Mouse (Mus musculus): ENCODE measurements around the gene Olfml2a. TPM values are rescaled to one million over a fixed set of nuclear protein-coding genes. Genes with fewer than 3 reads are reported as not detected.

Gene Olfml2a
- polyA plus RNA-seq, 1 experiment from 2014 or later, result 2.2 TPM

DNA sequence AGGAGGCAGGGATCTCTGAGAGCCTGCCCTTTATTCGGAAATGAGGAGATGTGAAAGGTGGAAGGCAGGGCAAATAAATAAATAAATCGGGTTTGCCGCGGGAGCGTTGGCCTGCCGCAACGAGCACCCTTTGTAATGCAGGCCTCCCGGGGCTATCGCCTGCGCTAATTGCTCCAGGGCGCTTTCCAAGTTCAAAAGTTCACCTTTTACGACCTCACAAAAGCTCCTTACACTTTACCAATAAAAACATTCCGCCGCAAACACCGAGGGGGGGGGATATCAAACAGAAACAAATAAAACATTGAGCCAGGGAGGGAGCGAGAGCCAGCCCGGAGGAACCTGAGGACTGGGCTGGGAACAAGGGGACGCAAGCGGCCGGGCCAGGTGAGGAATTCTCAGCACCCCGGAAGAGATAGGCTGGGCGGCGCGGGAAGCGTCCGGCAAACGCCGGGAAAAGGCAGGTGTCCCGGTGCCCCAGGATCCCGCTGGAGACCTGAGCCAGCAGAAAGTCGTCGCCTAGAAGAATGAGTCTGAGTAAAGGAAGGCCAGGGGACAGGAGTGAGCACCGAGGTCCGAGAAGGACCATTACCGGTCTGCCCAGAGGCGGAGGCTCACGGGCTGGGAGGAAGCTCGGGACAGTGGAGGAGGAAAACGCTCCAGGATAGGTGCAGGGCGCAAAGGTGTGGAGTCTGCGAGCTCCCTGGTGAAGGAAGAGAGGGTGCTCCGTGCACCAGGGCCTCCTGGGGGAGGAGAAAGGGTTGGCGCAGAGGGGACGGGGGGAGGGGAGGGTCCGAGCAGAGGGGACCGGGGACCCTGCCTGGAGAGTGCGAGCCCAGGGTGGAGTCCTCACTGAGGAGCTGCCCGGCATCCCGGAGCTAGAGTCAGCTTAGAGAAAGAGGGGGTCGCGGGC is 6.4 kb upstream of the Olfml2a start:
- Histone ChIP-seq H3K36me3 (no peaks in the 10 kb centered on the region), H3K4me3 (replicated peaks) (peak overlapping the region; percentile 72), H3K9ac (replicated peaks) (peak overlapping the region; percentile 73), H3K4me2 (replicated peaks) (peak overlapping the region; percentile 99), H3K27ac (no peak overlapping the region), H3K9me3 (no peaks in the 10 kb centered on the region), H3K27me3 (peaks cover 24% of the 10 kb centered on the region), H3K4me1 (replicated peaks) (peaks cover 17% of the 10 kb centered on the region)
- peak; percentile 82 for ATAC-seq
- WGBS, result under 1% methylated on average over 51 of the region's 51 CpGs

DNA sequence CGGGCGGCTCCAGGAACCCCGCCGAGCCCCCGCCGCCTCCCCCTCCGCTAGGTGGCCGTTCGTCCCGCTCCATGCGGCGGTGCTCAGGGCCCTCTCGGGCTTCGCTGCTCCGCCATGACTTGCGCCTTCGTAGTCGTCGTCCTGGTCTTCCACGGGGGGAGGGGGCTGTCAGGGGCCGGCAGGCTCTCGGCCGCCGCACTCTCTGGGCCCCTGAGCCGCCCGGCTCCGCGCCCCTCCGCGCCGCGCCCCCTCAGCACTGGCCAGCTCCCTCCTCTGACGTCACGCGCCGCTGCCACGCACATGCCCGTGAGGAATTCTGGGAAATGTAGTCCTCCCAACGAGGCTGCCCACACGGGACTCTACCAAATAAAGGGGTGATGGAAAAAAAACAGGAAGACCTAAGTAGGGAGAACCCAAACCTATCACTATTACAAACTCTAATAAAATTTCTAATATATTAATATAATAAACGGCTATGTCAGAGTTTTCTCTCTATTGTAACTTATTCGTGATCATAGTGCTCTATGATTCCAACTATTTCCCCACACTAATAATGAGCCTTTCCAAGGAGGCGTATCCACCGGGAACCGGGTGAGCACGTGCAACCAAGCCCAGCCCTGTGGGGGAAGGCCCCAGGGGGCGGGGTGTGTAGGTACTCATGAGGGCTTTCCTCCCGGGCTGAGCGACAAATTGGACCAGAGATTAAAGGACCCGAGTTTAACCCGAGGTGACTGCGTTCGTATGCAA is 5.5 kb upstream of the Olfml2a start:
- H3K4me1 ChIP-seq (replicated peaks), result peaks cover 18% of the 10 kb centered on the region
- under 1% methylated on average over 41 of the region's 53 CpGs for WGBS

DNA sequence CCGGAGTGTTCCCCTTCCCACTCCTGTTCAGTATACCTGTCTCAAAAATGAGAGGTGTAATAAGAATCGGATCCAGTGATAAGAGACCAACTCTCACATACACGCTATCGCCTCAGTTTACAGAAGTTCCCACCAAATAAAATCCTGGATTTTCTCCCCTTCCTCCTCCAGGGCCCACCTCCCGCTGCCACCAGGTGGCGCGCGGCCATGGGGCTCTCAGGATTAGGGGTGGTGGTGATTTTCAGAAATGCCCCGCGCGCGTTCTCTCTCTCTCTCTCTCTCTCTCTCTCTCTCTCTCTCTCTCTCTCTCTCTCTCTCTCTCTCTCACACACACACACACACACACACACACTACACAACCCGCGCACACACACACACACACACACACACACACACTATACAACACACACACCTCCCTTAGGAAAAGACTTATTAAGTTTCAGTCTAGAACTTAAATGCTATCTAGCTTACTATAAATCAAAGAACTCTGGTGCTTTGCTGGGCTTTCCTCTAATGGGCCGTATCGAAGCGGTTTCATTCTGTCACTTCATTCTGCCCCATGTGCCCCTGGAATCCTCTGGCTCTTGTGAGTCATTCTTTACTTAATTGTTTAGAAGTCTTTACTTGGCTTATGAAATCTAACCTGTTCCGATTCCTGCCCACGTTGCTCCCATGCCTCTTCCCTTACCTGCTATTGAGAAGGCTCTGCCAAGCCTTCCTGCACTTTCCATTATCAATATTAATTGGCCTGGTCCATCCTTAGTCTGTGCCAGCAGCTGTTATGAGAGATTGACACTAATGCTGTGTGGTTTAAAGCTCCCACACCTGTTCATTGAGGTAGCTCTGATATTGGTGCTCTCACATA is 4.4 kb upstream of the Olfml2a start, which contains the start of gene Nr6a1:
Nr6a1 (minus strand) TSS at position 574 of the 865 bp plus-strand sequence.
- no peaks in the 10 kb centered on the region for H3K9me3 ChIP-seq
- H3K27me3 ChIP-seq, result peaks cover 35% of the 10 kb centered on the region
- no peak within 1 kb of the TSS for H3K9ac ChIP-seq (replicated peaks)
- H3K36me3 ChIP-seq, result no peaks in the 10 kb centered on the region
- peaks cover 28% of the 10 kb centered on the region for H3K4me1 ChIP-seq (replicated peaks)
- 11% methylated on average over 15 of the region's 19 CpGs for WGBS
- H3K4me2 ChIP-seq (replicated peaks), result peak within 1 kb of the TSS; percentile 99
- H3K27ac ChIP-seq, result no peak within 1 kb of the TSS
- peak; percentile 41 for ATAC-seq
- H3K4me3 ChIP-seq (replicated peaks), result peak within 1 kb of the TSS; percentile 72

More for the DNA sequence above, 5.5 kb upstream of the Olfml2a start:
- peaks cover 31% of the 10 kb centered on the region for H3K27me3 ChIP-seq
- H3K4me3 ChIP-seq (replicated peaks), result peak overlapping the region; percentile 72
- H3K4me2 ChIP-seq (replicated peaks), result peak overlapping the region; percentile 99
- peak; percentile 94 for ATAC-seq
- H3K9ac ChIP-seq (replicated peaks), result peak overlapping the region; percentile 73
- H3K36me3 ChIP-seq, result no peaks in the 10 kb centered on the region
- H3K9me3 ChIP-seq, result no peaks in the 10 kb centered on the region
- no peak overlapping the region for H3K27ac ChIP-seq

DNA sequence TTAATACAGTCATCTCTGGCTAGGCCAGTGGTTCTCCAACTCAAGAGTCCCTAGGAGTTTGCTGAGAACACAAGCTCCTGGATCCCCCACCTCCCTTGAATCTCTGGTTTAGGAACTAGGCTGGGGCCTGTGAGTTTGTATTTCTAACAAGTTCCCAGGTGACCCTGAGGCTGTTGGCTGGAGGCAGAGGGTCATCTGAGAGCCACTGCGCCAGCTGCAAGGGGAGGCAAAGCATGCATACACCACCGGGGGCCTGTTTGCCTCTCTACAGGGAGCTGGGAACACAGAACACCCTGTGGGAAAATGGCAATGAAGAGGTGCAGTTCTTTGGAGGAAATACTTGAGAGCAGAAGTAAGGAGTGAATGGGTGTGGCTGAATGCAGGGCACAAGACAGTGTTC is 1.5 kb upstream of the Olfml2a start:
- Histone ChIP-seq H3K9me3 (no peaks in the 10 kb centered on the region), H3K36me3 (no peaks in the 10 kb centered on the region), H3K4me2 (replicated peaks) (no peak overlapping the region), H3K27ac (no peak overlapping the region), H3K9ac (replicated peaks) (no peak overlapping the region), H3K4me3 (replicated peaks) (no peak overlapping the region), H3K4me1 (replicated peaks) (peaks cover 32% of the 10 kb centered on the region), H3K27me3 (peaks cover 21% of the 10 kb centered on the region)
- 71% methylated on average over 2 of the region's 2 CpGs for WGBS
- ATAC-seq, result no peak

DNA sequence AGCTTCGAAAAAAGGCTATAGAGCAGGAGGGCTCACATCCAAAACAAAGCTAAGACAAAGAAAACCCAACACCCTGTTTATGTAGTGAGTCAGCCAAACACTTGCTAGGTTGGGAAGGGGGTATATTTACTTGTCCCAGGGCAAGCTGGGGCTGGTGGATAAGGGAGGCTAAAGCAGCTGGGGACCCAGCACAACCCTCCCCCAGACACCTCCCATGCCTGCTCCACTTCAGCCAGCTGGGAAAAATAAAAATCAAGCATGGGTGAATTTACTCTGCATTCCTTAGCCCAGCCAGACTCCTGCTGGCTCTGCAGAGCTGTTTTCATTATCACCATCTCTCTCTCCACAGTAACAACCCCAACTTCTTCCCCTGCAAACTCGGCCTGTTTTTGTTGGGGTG is 2.2 kb downstream of the Olfml2a start:
- Histone ChIP-seq H3K4me1 (replicated peaks) (peaks cover 25% of the 10 kb centered on the region), H3K4me3 (replicated peaks) (no peak overlapping the region), H3K27me3 (peaks cover 21% of the 10 kb centered on the region), H3K4me2 (replicated peaks) (no peak overlapping the region), H3K36me3 (no peaks in the 10 kb centered on the region), H3K27ac (no peak overlapping the region), H3K9ac (replicated peaks) (no peak overlapping the region), H3K9me3 (no peaks in the 10 kb centered on the region)
- WGBS, result 22% methylated on average over 2 of the region's 2 CpGs
- no peak for ATAC-seq

DNA sequence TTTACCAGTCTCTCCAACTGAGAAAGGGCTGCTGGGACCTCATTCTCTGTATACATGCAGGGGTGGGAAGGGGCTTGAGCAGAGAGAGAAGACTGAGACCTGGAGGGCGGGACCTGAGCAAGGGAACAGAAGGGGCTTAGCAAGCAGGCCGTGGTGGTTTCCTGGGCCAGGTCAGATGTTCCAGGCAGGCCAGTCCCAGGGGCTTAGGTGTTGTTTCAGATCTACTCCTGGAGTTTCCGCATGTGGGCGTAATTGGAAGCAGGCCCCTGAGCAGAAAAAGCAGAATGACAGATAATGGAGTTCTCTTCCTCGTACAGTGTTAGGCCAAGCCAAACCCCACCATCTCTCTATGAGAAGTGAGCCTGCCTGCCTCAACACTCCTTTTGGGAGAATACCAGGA is 3.2 kb downstream of the Olfml2a start:
- no peak overlapping the region for H3K4me2 ChIP-seq (replicated peaks)
- H3K27me3 ChIP-seq, result peaks cover 17% of the 10 kb centered on the region
- ATAC-seq, result no peak
- no peaks in the 10 kb centered on the region for H3K36me3 ChIP-seq
- H3K9me3 ChIP-seq, result no peaks in the 10 kb centered on the region
- H3K9ac ChIP-seq (replicated peaks), result no peak overlapping the region
- no peak overlapping the region for H3K27ac ChIP-seq
- H3K4me1 ChIP-seq (replicated peaks), result peaks cover 25% of the 10 kb centered on the region
- H3K4me3 ChIP-seq (replicated peaks), result no peak overlapping the region
- 47% methylated on average over 5 of the region's 5 CpGs for WGBS

DNA sequence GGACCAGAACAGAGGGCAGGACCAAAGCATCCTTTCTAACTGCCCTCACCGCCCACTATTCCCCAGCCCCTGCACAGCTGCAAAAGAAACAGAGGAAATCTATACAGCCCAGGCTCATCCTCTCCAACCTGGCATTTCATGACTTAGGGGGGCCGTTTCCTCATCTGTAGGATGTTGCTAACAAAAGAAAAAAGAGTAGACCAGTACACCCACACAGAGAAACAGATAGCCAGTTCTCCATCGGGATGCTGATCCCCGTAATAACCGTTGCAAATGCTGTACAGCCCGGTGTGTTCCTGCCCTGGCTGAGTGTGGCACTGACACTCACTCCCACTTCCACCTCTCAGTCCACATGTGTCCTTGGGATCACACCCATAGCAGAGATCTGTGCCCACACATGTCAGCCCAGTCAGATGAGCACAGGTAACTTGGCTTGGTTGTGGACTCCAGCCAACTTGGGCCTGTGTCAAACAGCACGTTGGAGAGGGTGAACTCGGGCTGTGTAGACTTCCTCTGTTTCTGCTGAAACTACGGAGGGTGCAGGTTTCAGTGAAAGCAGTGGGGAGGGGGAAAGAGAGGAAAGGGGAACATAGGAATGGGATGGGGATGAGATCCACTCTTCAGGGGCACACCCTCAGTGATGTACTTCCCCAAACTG is 5.1 kb downstream of the Olfml2a start:
- Histone ChIP-seq H3K4me1 (replicated peaks) (peaks cover 19% of the 10 kb centered on the region), H3K27me3 (peaks cover 5% of the 10 kb centered on the region; the same call in 1 of the 2 replicates), H3K4me2 (replicated peaks) (no peak overlapping the region), H3K9me3 (no peaks in the 10 kb centered on the region), H3K27ac (no peak overlapping the region), H3K4me3 (replicated peaks) (no peak overlapping the region), H3K9ac (replicated peaks) (no peak overlapping the region), H3K36me3 (no peaks in the 10 kb centered on the region)
- WGBS, result 74% methylated on average over 9 of the region's 9 CpGs
- no peak for ATAC-seq

DNA sequence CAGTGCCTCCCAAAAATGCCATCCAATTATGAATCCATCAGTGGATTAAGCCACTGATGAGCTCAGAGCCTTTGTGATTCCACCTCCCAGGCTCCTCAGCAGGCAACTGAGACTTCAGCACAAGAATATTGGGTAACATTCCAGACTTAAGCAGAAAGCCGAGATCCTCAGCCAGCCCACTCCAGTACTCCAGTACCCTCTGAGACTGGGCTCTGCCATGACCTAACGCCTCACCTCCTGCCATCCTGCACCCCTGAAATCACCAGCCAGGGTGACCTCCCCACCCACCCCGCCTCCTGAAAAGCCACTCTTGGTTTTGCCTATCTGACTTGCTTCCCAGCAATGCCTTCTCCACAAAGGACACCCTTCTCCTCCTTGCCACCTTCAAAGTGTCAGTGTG is 5.6 kb downstream of the Olfml2a start:
- no peak overlapping the region for H3K27ac ChIP-seq
- H3K9me3 ChIP-seq, result no peaks in the 10 kb centered on the region
- no peak for ATAC-seq
- peaks cover 15% of the 10 kb centered on the region for H3K4me1 ChIP-seq (replicated peaks)
- 64% methylated on average over 3 of the region's 3 CpGs for WGBS
- no peak overlapping the region for H3K4me3 ChIP-seq (replicated peaks)
- H3K36me3 ChIP-seq, result no peaks in the 10 kb centered on the region
- no peak overlapping the region for H3K9ac ChIP-seq (replicated peaks)
- H3K27me3 ChIP-seq, result no peaks in the 10 kb centered on the region
- no peak overlapping the region for H3K4me2 ChIP-seq (replicated peaks)

DNA sequence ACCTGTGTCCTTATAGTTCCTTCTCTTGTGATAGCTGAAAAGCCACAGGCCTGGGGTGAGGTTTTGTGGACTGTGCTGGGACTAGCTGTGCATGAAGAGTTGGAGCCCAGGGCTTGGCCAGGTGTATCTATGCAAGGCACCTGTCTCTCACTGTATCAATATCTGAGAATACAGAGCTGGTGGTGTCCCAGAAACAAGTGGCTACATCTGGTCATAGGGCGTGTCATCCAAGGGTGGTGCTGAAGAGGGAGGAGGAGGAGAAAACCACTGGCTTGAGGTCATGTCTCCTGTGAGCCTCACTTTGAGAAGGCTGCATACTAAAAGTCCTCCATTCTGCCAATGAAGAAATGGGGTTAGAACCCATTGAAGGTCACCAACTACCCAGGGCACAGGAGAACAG is 6.2 kb downstream of the Olfml2a start:
- Histone ChIP-seq H3K4me3 (replicated peaks) (no peak overlapping the region), H3K9ac (replicated peaks) (no peak overlapping the region), H3K27me3 (no peaks in the 10 kb centered on the region), H3K27ac (no peak overlapping the region), H3K4me1 (replicated peaks) (peaks cover 15% of the 10 kb centered on the region), H3K9me3 (no peaks in the 10 kb centered on the region), H3K36me3 (no peaks in the 10 kb centered on the region), H3K4me2 (replicated peaks) (no peak overlapping the region)
- WGBS, result 83% methylated on average over 1 of the region's 1 CpGs
- ATAC-seq, result no peak

DNA sequence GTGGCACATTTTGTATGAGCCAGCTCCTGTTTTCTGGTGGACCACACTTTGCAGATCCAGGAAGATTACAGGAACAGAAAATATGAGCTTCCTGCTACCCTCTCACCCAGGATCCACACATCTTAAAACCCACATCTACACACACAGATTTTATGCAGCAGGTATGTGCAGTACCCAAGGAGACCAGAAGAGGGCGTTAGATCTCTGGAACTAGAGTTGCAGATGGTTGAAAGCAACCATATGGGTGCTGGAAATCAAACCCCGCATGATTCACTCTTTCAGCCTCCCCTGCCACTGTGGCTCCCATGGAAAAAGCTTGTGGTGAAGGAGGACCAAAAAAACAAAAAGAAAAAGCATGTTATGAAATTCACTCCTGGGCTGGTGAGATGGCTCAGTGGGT is 7.3 kb downstream of the Olfml2a start:
- Histone ChIP-seq H3K27ac (no peak overlapping the region), H3K9me3 (no peaks in the 10 kb centered on the region), H3K4me2 (replicated peaks) (no peak overlapping the region), H3K9ac (replicated peaks) (no peak overlapping the region), H3K4me3 (replicated peaks) (no peak overlapping the region), H3K27me3 (no peaks in the 10 kb centered on the region), H3K36me3 (no peaks in the 10 kb centered on the region), H3K4me1 (replicated peaks) (peaks cover 12% of the 10 kb centered on the region)
- 58% methylated on average over 2 of the region's 2 CpGs for WGBS
- no peak for ATAC-seq

DNA sequence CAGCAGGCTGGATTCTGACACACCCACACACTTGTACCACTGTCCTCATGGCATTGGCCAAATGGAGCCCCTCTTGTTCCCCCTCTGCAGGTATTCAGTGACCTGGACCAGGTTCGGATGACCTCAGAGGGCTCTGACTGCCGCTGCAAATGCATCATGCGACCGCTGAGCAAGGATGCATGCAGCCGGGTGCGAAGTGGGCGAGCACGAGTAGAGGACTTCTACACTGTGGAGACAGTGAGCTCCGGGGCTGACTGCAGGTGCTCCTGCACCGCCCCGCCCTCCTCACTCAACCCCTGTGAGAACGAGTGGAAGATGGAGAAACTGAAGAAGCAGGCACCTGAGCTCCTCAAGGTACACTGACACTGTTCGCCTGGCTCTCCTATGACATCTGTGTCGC is 9.6 kb downstream of the Olfml2a start:
- H3K9ac ChIP-seq (replicated peaks), result no peak overlapping the region
- WGBS, result 89% methylated on average over 14 of the region's 14 CpGs
- H3K27me3 ChIP-seq, result no peaks in the 10 kb centered on the region
- H3K4me3 ChIP-seq (replicated peaks), result no peak overlapping the region
- no peak overlapping the region for H3K27ac ChIP-seq
- no peaks in the 10 kb centered on the region for H3K4me1 ChIP-seq (replicated peaks)
- no peaks in the 10 kb centered on the region for H3K9me3 ChIP-seq
- ATAC-seq, result no peak
- no peaks in the 10 kb centered on the region for H3K36me3 ChIP-seq
- H3K4me2 ChIP-seq (replicated peaks), result no peak overlapping the region

Data from midbrain, embryonic 13.5 days (tissue).